Mouse (Mus musculus) stomach, postnatal 0 days (tissue): Measurements from ENCODE around the gene Ccr7.

Experiments
- CTCF ChIP-seq: IDR thresholded peaks from 2 replicates; pipeline ENCODE4 v1.5.1; 2016; ENCODE audit warnings: antibody characterized with exemption, low read depth, mild to moderate bottlenecking, moderate library complexity
- EP300 ChIP-seq: optimal IDR thresholded peaks from 2 replicates; pipeline ENCODE3; 2016; ENCODE audit warnings: antibody characterized with exemption

DNA sequence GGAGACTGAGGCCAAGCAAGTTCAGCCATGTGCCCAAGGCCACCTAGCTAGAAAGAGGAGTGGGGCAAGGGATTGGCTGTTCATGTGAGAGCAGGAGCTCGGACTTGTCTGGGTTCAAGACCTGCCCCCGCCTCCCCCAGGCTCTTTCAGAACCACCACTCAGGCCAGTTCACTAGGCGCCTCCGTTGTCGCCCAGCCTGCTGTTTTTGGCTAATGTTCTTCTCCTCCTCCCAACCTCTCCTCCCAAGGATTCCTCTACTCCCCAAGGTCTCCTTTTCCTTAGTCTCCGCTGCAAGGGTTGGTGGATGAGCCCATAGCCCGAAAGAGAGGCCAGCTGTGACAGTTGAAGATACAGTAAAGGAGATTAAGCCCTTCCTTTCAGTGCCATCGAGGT, 19.8 kb downstream of the Ccr7 start:
- TF ChIP-seq CTCF (no peak), EP300 (no peak)
